Mouse (Mus musculus): ENCODE data around the gene Srsf6.
"Not testable (repeated sequence)": the region's sequence is repeated elsewhere in the genome, so short reads cannot be mapped to it uniquely, and the experiment has no call there.

Gene Srsf6

DNA sequence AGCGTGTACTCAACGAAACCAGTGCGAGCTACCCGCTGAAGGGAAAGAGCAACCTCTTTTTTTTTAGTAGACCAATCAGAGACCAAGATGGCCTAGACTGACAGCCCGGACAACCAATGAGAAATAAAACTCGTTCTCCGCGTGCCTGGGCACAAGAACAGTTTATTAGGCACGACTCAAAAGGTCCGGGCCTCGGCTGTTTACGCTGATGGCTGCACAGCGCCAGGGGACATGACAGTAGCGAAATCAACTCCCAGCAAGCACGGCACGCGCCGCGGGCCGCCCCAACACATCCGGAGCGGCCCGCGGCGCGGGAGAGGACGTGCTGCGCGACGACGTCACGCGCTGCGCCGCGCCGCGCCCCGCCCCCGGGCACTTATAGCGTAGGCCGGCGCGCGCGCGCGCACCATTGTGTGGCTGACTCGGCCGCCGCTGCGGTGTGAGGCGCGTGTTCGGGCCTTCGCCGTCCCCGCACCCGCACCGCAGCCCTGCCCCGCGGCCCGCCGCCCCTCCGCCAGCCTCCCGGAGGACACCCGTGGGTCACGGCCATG is at the start of gene Srsf6:
TSS of gene Srsf6 (plus strand) at position 406 of the 551 bp plus-strand sequence.
- DNase-seq (ENCODE audit: low spot score in 2 of 2), result peak; percentile 81 to 86

DNA sequence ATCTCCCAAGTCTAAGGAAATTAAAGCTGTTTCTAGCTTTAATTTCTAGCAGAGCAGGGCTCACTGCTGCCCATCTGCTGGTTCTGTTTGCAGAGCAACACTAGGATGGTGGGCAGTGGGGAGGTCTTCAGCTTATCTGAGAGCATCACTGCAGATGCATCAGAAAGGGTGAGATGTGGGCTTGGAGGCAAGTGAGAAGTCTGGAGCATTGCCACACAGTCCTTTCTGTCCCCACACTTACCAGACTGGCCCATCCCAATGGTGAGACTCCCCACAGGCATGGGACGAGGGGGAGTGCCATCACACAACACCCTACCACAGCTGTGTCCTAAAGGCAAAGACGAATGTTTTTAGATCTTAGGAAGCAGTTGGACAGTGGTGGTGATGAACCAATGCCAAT is 47.2 kb upstream of the Srsf6 start:
- no peak for DNase-seq (ENCODE audit: low spot score in 2 of 2)

DNA sequence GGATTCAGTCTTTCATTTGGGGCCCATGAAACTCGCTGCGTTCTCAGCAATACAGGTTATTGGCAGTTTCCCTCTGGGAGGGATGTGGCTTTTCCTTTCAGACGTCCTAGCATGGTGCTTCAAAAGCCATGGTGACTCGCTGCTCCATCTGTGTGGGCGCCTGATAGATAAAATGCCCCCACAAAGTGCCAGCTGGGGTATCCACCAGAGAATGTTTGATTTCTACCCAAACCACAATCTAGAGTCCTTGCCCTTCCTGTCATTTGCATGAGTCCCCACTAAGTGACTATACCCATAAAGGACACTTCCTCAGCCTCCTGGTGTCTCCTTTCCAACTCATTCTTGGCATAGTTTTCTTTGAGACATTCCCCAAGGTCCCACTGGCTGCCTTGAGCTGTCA is 44.2 kb upstream of the Srsf6 start:
- DNase-seq (ENCODE audit: low spot score in 2 of 2), result no peak

DNA sequence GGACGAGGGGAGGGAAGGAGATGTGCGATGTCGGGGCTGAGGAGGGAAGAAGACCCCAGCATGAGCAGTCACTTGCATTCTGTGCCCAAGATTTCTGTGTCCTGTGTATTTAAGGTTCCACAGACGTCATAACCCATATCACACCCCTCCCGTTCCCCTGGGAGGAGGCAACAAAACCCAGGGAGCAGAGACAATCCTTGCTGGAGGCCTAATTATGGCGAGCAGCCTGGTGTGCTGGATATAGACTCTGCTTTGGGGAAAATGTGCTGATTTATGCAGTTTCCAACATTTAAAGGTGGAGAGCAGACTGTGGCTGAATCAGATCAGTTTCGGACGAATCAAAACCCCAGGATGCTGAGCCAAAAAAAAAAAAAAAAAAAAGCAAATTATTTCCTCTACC is 42.7 kb upstream of the Srsf6 start:
- DNase-seq (ENCODE audit: low spot score in 2 of 2), result peak; percentile 45 to 81

DNA sequence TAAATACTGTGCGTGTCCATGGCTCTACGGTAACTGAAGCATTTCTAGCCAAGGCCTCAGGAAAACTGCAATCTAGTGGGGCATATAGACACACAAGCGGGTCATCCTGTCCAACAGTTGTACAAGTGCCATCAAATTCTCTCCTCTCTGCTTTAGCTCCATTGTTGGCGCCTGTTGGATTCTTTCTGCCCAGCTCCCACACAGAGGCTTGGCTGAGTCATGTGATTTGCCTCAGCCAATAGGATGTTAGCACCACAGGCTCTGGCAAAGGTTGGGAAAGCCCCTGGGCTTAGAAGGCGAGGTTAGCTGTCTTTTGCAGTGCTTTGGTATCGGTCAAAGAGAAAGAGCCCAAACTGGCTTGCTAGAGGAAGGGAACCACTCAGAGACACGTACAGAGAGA is 42.1 kb upstream of the Srsf6 start:
- DNase-seq (ENCODE audit: low spot score in 2 of 2), result peak in 1 of 2 experiments; percentile 32

DNA sequence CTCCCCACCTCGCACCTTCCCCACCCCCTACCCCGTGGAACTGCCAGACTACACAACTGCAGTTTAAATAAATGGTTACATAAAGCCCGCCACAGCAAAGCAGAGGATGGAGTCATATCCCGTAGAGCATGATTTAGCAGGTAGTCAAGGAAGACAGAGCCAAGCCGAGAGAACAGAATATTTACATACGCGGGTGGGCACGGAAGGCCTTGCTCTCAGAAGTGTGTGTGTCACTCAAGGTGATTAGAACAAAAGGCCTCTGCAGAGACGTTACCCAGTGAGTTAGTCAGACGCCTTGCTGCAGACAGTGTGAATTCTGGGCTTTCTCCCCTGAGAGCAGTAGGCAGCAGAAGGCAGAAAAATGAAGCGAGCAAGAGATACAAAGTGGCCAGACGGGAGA is 41.6 kb upstream of the Srsf6 start:
- no peak for DNase-seq (ENCODE audit: low spot score in 2 of 2)

DNA sequence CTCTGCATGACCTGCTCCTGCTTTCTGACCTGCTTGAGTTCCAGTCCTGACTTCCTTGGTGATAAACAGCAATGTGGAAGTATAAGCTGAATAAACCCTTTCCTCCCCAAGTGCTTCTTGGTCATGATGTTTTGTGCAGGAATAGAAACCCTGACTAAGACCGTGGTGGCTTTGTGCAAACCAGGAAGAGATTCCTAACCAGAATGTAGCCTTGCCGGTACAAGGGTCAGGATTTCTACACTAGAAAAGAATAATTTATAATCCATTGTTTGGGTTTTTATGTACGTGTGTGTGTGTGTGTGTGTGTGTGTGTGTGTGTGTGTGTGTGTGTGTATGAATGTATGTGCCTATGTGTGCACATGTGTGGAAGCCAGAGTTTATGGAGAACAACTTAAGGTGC is 38.3 kb upstream of the Srsf6 start:
- DNase-seq (ENCODE audit: low spot score in 2 of 2), result not testable (repeated sequence)

DNA sequence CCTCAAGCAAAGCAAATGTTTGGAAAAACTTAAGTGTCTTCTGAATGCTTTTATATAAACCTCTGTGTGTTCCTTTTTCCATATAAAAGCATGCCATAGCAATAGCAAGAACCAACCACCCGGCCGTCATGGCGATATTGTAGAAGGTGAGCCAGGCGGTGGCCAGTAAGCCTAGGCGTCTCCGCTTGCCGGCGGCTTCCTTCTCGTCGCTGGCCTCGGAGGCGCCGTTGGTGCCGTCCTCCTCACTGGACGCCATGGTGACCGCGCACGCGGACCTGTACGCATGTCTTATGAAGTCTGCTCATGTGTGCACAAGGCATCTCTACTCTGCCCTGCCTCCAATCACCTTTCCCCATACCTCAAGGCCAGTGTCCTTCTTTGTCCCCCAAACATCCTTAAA is 32.1 kb upstream of the Srsf6 start:
- DNase-seq (ENCODE audit: low spot score in 2 of 2), result not testable (repeated sequence)

DNA sequence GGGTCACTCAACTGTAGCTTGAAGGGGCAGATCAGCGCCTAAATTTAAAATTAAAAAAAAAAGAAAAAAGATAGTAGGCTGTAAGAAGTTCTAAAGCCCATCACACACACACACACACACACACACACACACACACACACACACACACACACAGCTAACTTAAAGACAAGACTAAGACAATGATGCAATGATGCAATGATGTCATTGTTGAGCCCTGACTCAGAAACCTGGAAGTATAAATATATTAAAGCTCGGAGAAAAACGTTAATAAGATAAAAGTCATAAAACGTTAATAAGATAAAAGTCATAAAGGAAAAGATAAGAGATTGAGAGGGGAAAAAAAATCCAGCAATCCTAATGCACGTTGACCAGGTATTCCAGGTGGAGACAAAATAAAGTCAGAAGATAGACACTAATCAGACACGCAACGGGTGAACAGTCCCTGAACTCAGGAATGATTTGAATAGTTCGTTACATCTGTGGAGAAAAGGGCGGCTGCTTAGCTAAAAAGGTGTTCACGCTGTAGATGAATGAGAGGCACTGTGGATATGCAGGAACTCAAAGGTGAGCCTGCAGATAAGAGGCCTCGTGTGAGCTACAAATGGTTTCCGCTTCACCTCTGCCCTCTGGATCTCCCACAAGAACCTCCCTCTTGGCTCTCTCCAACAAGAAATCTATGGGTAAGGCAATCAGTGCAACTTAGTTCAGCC is 31.3 kb upstream of the Srsf6 start:
- no peak for DNase-seq (ENCODE audit: low spot score in 2 of 2)

DNA sequence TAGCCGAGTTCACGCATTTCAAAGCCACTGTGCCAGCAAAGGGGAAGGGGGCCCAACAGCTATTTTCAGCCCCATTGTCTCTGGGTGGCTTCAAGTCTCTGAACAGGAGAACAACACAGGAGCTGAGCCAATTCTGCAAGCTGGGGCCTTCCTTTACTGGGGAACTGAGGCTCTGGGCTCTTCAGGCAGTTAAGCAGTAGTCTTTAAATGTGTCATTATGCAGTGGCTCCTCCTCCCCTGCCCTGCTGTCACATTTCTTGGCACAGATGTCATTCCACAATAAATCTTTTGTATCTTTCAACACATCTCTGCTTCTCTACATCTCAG is 30.8 kb upstream of the Srsf6 start:
- DNase-seq (ENCODE audit: low spot score in 2 of 2), result no peak

DNA sequence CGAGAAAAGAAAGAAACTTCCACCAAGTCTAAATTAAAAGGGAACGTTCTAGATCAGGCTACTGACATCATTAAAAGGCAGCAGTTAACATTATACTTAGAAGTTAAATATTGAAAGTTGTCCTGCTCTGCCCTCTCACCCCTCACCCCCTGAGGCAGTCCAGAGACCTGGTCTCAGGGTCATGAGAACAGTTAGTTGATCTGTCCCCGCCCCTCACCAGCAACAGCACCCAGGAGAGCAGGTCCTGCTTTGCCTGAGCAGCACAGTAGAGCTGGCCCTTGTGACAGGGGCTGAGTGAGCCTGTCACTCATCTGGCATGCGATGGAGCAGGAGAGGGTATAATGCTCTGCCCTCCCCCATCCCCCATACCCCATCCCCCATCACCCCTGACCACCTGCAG is 25.4 kb upstream of the Srsf6 start:
- DNase-seq (ENCODE audit: low spot score in 2 of 2), result no peak

DNA sequence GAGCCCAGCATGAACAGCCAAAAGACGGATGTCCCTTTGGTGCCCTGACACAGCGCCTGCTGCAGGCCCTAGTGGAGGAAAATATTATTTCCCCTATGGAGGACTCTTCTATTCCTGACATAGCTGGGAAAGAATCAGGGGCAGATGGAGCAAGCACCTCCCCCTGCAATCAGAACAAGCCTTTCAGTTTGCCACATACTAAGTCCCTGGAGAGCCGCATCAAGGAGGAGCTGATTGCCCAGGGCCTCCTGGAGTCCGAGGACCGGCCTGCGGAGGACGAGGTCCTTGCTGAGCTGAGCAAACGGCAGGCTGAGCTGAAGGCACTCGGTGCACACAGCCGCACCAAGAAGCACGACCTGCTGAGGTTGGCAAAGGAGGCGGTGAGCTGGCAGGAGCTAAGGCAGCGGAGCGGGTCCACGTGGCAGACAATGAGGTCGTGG is 23.3 kb upstream of the Srsf6 start:
- DNase-seq (ENCODE audit: low spot score in 2 of 2), result no peak

DNA sequence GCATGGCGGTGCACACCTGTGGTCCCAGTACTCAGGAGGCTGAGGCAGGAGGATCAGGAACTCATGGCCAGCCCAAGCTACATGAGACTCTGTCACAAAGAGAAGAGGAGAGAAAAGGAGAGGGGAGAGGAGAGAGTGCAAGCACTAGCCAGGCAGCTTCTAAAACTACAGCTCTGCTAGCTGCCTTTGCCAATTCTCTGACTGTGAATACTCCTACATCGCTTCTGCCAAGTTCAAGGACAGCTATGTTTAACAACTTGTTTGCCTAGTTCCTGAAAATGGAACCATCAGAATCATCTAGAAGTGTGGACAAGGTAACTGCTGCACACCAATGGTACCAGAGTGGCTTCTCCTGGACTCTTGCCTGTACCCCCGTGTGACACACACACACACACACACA is 17.3 kb upstream of the Srsf6 start:
- no peak for DNase-seq (ENCODE audit: low spot score in 2 of 2)

DNA sequence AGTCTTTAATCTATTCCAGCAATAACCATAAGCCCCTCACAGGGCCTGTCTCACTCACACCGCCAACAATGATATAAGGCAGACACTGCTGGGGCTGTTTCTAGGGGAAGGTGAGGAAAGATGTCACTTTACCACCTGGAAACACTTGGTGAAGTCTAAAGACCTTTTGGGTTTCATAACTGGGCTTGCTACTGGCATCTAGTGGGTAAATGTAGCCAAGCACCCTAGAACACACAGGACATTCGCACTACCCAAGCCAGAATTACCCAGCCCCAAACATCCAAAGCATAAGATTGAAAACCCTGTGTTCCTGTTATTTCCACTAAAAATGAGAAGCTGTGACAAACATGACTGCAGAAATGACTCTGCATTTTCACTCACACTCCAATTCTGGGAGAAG is 16.8 kb upstream of the Srsf6 start:
- peak in 1 of 2 experiments; percentile 31 for DNase-seq (ENCODE audit: low spot score in 2 of 2)

DNA sequence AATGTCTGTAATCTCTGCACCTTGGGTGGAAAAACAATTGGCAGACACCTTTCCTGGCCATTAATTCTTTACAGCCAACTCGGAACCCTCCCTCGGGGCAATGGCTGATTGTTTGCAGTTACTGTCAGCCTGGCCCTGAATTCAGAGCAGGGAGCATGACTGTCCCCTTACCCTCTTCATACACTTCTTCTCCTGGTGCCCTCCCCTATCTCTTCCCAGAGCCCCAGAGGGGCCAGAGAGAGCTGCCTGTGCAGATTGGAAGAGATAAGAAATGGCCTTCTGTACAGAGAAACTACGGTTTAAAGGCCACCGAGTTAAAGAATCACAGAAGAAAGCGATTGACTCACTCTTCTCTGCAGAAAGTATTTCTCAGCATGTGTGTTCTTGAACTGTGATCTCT is 11.4 kb upstream of the Srsf6 start:
- DNase-seq (ENCODE audit: low spot score in 2 of 2), result no peak

DNA sequence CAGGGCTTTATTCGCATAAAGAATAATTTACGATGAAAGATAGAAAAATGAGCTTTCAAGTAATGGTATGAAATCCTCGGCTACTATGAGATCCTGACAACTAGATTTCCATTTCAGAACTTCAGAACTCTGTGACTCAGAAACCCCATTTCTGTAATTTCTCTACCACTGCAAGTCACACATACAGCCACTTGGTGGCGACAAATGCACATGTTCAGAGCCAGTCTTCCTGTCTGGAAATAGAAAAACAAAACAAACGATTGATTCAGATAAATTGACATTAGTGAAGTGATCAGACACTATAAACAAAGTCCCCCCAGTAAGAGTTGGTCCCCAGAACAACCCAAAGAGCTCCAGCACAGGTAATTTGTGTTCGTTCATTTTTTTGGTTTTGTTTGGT is 9.1 kb upstream of the Srsf6 start:
- DNase-seq (ENCODE audit: low spot score in 2 of 2), result peak in 1 of 2 experiments; percentile 30

DNA sequence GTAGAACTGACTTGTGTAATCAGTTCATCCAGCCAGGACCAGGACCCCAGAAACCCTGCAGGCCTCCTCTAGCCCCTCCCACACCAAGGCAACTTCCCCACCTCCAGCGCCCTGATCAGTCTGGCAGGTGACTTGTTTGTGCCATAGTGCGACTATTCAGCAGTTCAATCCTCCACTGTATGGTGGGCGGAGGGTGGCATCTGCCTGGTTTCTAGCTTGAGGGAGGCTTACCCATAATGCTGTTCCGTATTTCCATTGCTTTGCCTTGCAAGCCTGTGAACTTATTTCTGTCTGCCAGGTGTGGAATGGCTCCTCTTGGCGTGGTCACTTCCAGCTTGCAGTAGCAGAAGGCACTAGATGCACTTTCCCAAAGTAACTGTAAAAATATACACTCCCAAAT is 8.5 kb upstream of the Srsf6 start:
- peak in 1 of 2 experiments; percentile 29 for DNase-seq (ENCODE audit: low spot score in 2 of 2)

DNA sequence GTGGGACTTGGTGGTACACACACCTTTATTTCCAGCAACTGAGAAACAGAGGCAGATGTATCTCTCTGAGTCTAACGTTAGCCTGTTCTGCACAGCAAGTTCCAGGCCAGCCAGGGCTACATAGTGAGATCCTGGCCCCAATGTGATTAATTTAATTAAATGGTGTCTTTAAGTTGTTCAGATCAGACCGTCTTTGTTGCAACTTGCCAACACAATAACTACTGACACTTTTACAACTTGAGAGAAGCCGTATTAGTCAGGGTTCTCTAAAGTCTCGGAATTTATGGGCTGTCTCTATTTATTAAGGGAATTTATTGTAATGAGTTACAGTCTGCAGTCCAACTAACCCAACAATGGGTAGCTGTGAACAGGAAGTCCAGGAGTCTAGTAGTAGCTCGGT is 7.2 kb upstream of the Srsf6 start:
- DNase-seq (ENCODE audit: low spot score in 2 of 2), result no peak

DNA sequence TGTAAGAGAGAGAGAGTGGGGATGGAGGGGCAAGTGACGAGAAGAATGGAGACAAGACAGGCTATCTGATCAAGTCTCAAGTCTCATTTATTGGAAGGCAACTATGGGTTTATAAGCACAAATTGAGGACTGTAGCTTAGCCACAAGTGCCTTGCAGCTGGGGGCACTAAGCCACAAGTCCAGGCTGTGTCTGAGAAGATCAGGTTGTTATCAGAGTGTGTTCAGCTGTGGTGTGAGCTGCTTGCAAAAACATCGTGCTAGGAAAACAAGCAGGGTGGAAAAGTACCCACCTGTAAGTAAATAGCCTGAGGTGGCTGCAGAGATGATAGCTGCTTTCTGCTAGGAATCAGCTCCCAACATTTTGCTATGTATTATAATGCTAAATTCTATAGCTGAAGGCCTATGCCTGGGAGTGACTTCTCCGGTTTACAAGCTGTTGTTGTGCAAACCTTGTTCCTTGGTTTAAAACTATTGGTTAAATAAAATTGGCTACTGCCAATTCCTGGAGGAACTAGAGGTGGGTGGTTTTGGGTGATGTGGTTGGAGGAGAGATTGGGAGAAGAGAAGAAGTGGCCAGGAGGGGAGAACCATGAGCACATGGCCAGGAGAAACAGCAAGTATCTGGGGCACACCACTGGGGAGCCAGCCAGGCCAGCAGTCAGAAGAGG is 3.3 kb upstream of the Srsf6 start:
- DNase-seq (ENCODE audit: low spot score in 2 of 2), result no peak

DNA sequence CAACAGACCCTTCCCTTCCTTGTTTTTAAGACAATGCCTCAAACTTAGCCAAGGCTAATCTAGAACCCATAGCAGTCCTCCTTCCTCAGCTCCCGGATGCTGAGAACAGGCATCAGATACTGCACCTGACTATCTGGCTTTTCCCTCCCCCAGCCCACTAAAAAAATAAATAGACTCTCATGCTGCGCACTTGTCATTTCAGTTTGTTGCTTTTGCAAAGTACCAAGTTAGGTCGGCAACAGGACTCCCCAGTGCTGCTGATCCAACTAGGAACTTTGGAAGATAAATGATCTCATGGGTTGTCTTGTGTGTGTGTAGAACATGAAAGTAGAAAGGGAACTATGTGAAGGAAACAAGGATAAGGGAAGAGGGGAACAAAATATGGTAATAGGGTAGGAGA is 1.6 kb upstream of the Srsf6 start:
- no peak for DNase-seq (ENCODE audit: low spot score in 2 of 2)

DNA sequence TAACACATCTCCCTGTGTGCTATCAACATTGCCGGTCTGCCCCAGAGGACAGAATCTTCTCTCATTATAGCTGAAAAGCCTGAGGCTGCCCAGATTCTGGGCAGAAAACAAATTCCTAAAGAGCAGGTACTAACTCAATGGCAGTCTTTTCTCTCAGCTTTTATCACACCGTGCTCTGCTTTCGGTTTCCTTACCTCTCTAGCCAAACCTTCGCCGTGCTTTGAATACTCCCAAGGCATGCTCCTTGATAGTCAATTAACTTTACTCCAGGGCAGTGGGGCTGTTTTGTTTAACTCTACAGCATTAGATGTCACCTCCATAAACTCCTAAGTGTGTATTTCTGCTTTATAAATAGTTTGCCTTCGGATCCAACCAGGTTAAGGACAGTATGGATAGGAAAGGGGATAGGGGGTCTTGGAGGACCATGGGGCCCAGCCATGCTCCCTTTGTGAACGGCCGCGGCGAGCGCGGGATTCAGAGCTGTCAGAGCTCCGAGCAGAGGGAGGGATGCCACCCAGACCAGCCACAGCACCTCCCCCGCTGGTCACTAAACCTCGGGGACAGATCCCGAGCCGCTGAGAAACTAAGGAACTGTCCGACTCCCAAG is 709 bp upstream of the Srsf6 start:
- no peak for DNase-seq (ENCODE audit: low spot score in 2 of 2)

DNA sequence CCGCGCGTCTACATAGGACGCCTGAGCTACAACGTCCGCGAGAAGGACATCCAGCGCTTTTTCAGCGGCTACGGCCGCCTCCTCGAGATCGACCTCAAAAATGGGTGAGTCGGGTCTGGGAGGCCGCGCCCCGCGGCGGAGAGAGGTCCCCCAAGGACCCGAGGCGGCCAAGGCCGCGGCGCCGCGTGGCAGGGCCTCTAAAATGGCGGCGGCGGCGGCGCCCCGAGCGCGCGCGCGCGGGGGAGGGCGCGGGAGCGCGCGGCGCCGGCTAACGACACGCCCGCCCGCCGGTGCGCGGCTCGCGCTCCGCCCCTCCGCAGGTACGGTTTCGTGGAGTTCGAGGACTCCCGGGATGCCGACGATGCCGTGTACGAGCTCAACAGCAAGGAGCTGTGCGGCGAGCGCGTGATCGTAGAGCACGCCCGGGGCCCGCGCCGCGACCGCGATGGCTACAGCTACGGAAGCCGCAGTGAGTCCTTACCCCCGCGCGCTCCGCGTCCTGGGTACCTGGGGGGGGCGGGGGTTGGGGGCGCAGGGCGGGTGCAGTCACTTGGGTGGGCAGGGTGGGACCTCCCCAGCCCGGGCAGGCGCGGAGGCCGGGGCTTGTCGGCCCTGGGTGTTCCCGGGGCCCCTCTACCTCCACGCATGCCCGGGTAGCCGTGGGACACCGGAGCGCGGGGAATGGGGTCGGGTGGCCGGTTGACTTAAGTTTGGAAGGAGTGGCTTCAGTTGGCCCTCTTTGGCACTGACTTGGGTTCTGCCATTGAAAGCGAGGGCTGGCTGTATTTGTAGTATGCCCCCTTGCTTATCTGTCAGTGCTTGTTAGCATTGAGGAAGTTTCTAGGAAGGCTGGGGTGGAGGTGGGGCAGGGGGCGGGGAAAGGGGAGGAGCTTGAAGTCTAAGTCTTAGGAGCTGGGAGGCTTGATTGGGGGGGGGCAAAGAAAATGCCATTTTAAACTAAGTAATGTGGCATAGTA is 634 bp downstream of the Srsf6 start:
- DNase-seq (ENCODE audit: low spot score in 2 of 2), result peak; percentile 58 to 60

All from right cerebral cortex, postnatal 36 days (tissue).